Mouse (Mus musculus) stomach, postnatal 0 days (tissue): ENCODE measurements around the gene Ufc1.

Source experiments
- CTCF ChIP-seq: IDR thresholded peaks from 2 replicates; pipeline ENCODE4 v1.5.1; 2016; ENCODE audit warnings: antibody characterized with exemption, low read depth, mild to moderate bottlenecking, moderate library complexity
- EP300 ChIP-seq: optimal IDR thresholded peaks from 2 replicates; pipeline ENCODE3; 2016; ENCODE audit warnings: antibody characterized with exemption

DNA sequence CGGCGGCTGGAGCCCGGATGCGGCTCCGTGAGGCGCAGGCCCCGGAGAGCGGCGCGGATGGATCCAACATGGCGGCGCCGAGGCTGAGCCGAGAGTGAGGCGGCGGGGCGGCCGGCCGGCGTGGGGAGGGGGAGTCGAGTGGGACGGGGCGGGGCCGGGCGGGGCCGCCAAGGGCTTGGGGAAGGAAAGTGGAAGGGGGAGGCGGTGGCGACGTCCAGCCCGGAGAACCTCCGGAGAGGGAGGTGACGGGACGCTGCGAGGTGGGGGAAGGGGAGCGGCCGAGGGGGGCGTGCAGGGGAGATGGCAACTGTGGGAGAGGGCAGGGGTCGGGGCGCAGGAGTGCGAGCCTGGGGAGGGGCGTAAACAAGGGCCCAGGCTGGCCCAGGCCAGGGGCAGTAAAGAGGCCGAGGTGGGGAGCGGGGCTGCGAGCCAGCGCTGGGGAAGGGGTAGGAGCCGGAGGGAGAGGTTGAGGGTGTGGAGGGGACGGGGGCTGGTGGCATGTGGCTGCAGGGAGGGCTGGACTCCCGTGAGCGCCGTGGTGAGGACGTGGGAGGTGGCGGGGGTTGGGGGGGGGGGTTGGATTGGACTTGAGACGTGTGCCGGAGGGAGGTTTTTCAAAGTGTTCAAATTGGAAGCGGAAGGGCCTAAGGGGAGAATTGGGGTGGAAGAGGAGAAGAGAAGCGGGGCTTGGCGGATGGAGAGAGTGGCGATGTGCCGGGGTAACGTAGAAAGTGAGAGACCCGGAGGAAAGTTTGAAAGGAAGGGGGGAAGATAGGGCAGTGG lies 34.8 kb upstream of the Ufc1 start:
- TF ChIP-seq CTCF (no peak), EP300 (no peak)
